ENCODE assay signal across 16 mouse cellular contexts in genomic region chr1:24832246-24832645, GRCm38 (mm10).
"Had no signal": no experiment of that assay in that cellular context is flagged by ENCODE, and none has a peak within 500 bp of the region (broad histone marks: within the 10 kb centered on the region; RNA-seq: fewer than 3 reads in every experiment).

No protein-coding gene starts in this region.

- H3K9ac ChIP-seq: limb, embryonic 12.5 days; limb, embryonic 15.5 days; liver, embryonic 14.5 days; liver, postnatal 0 days; lung, embryonic 15.5 days; midbrain, embryonic 13.5 days had no signal

- H3K9me3 ChIP-seq: limb, embryonic 12.5 days; limb, embryonic 15.5 days; lung, embryonic 15.5 days; midbrain, embryonic 10.5 days; midbrain, embryonic 13.5 days had no signal

- H3K4me2 ChIP-seq: limb, embryonic 12.5 days; limb, embryonic 15.5 days; liver, embryonic 11.5 days; lung, embryonic 15.5 days; midbrain, embryonic 13.5 days had no signal

- DNase-seq: kidney, postnatal 14 days; kidney, postnatal 4 days; left cerebral cortex, postnatal 4 days; liver, postnatal 0 days; lung, postnatal 10 days; lung, postnatal 36 days; thymus, postnatal 25 days had no signal

- H3K27me3 ChIP-seq: limb, embryonic 12.5 days; limb, embryonic 15.5 days; lung, embryonic 15.5 days; megakaryocyte, embryonic 14.5 days; midbrain, embryonic 13.5 days had no signal

- ATAC-seq: liver, postnatal 0 days; midbrain, embryonic 13.5 days; midbrain, embryonic 16.5 days had no signal

- H3K36me3 ChIP-seq: limb, embryonic 12.5 days; limb, embryonic 15.5 days; lung, embryonic 15.5 days; midbrain, embryonic 10.5 days; midbrain, embryonic 13.5 days had no signal

- H3K4me3 ChIP-seq: limb, embryonic 12.5 days; limb, embryonic 15.5 days; lung, embryonic 15.5 days; megakaryocyte, embryonic 14.5 days; midbrain, embryonic 10.5 days; midbrain, embryonic 13.5 days had no signal

- H3K27ac ChIP-seq: limb, embryonic 12.5 days; limb, embryonic 15.5 days; liver, embryonic 14.5 days; lung, embryonic 15.5 days; midbrain, embryonic 10.5 days; midbrain, embryonic 13.5 days had no signal

- H3K4me1 ChIP-seq: limb, embryonic 12.5 days; limb, embryonic 15.5 days; lung, embryonic 15.5 days; midbrain, embryonic 10.5 days; midbrain, embryonic 13.5 days had no signal
